Mouse (Mus musculus): ENCODE results near the gene Polr2f. TPM values are rescaled to one million over a fixed set of nuclear protein-coding genes. Genes with fewer than 3 reads are reported as not detected.

Polr2f gene
- polyA plus RNA-seq, 1 experiment from 2014 or later, result 256 TPM

GRCm38 (mm10) chr15:79103264-79103663 is 37.5 kb upstream of the Polr2f start:
- H3K27me3 ChIP-seq (replicated peaks; ENCODE audit: control insufficient read depth, insufficient read depth, low read length), result no peaks in the 10 kb centered on the region
- ATAC-seq, result no peak
- H3K9me3 ChIP-seq (ENCODE audit: control insufficient read depth), result no peaks in the 10 kb centered on the region
- no peak overlapping the region for H3K4me3 ChIP-seq (ENCODE audit: low read depth, low read length)
- no peaks in the 10 kb centered on the region for H3K36me3 ChIP-seq (ENCODE audit: control insufficient read depth, insufficient read depth)
- no peak overlapping the region for H3K4me2 ChIP-seq (replicated peaks; ENCODE audit: low read depth)
- TF ChIP-seq CTCF (IDR thresholded peaks at IDR 0.05; ENCODE audit: low read depth), result no peak
- 79% methylated on average over 10 of the region's 10 CpGs for WGBS
- H3K27ac ChIP-seq (ENCODE audit: low read depth, low read length), result no peak overlapping the region
- peaks cover 2% of the 10 kb centered on the region for H3K4me1 ChIP-seq (replicated peaks; ENCODE audit: control insufficient read depth, insufficient read depth, low read length)
- H3K9ac ChIP-seq (ENCODE audit: low read depth, low read length), result no peak overlapping the region

DNA sequence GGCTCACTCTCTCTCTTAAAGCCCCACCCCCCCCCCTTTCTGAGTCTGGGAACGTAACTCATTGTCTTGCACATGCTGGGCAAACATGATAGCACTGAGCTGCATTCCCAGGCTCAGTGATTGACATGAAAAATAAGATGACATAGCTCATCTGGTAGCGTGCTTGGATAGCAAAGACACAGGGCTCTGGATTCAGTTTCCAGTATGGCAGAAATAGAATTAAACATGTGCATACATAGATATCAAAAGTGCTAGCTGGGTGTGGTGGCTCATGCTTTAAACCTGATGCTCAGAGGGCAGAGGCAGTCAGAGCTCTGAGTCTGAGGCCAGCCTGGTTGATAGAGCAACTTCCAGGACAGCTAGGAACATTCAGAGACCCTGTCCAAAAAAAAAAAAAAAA is 35.0 kb upstream of the Polr2f start:
- H3K36me3 ChIP-seq (ENCODE audit: control insufficient read depth, insufficient read depth), result no peaks in the 10 kb centered on the region
- ATAC-seq, result no peak
- no peak overlapping the region for H3K4me3 ChIP-seq (ENCODE audit: low read depth, low read length)
- no peaks in the 10 kb centered on the region for H3K27me3 ChIP-seq (replicated peaks; ENCODE audit: control insufficient read depth, insufficient read depth, low read length)
- no peak overlapping the region for H3K27ac ChIP-seq (ENCODE audit: low read depth, low read length)
- H3K9ac ChIP-seq (ENCODE audit: low read depth, low read length), result no peak overlapping the region
- H3K4me2 ChIP-seq (replicated peaks; ENCODE audit: low read depth), result no peak overlapping the region
- 54% methylated on average over 2 of the region's 2 CpGs for WGBS
- H3K9me3 ChIP-seq (ENCODE audit: control insufficient read depth), result no peaks in the 10 kb centered on the region
- no peak for TF ChIP-seq CTCF (IDR thresholded peaks at IDR 0.05; ENCODE audit: low read depth)
- H3K4me1 ChIP-seq (replicated peaks; ENCODE audit: control insufficient read depth, insufficient read depth, low read length), result peaks cover 14% of the 10 kb centered on the region; the same call in 1 of the 2 replicates

DNA sequence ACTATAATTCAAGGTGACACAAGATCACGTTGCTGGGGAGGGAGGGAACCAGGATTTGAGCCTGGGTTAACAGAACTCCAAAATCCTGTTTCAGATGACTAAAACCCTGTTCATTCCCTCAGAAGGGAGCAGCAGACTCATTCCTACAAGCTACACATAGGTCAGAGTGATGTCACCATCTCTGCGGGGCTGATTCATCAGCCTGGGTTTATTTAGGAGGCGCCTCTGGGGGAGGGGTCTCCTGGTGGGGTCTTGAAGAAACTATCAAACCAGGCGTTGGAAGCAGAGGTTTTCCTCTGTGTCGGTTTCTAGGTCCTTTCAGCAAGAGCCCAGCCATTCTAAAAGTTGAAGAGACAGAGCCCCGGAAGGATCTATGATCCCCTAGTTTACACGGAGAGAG is 32.8 kb upstream of the Polr2f start:
- peak overlapping the region; percentile 75; the same call in 1 of the 2 replicates for H3K4me3 ChIP-seq (ENCODE audit: low read depth, low read length)
- peak overlapping the region; percentile 84; the same call in 1 of the 2 replicates for H3K27ac ChIP-seq (ENCODE audit: low read depth, low read length)
- 27% methylated on average over 7 of the region's 7 CpGs for WGBS
- no peak for ATAC-seq
- TF ChIP-seq CTCF (IDR thresholded peaks at IDR 0.05; ENCODE audit: low read depth), result no peak
- H3K27me3 ChIP-seq (replicated peaks; ENCODE audit: control insufficient read depth, insufficient read depth, low read length), result no peaks in the 10 kb centered on the region
- no peak overlapping the region for H3K9ac ChIP-seq (ENCODE audit: low read depth, low read length)
- peak overlapping the region; percentile 96 for H3K4me2 ChIP-seq (replicated peaks; ENCODE audit: low read depth)
- peaks cover 4% of the 10 kb centered on the region; the same call in 1 of the 2 replicates for H3K36me3 ChIP-seq (ENCODE audit: control insufficient read depth, insufficient read depth)
- H3K9me3 ChIP-seq (ENCODE audit: control insufficient read depth), result no peaks in the 10 kb centered on the region
- peaks cover 14% of the 10 kb centered on the region; the same call in 1 of the 2 replicates for H3K4me1 ChIP-seq (replicated peaks; ENCODE audit: control insufficient read depth, insufficient read depth, low read length)

- TF ChIP-seq CTCF (IDR thresholded peaks at IDR 0.05; ENCODE audit: low read depth), result 0 out of 2 replicates have a peak, but pooled peaks have one; percentile 5
- H3K9ac ChIP-seq (ENCODE audit: low read depth, low read length), result peak within 1 kb of the TSS; percentile 89
- H3K4me2 ChIP-seq (replicated peaks; ENCODE audit: low read depth), result peak within 1 kb of the TSS; percentile 96
- H3K36me3 ChIP-seq (ENCODE audit: control insufficient read depth, insufficient read depth), result peaks cover 4% of the 10 kb centered on the region; the same call in 1 of the 2 replicates
- H3K4me3 ChIP-seq (ENCODE audit: low read depth, low read length), result peak within 1 kb of the TSS; percentile 75
- WGBS, result under 1% methylated on average over 67 of the region's 85 CpGs
- H3K4me1 ChIP-seq (replicated peaks; ENCODE audit: control insufficient read depth, insufficient read depth, low read length), result peaks cover 14% of the 10 kb centered on the region; the same call in 1 of the 2 replicates
- no peaks in the 10 kb centered on the region for H3K27me3 ChIP-seq (replicated peaks; ENCODE audit: control insufficient read depth, insufficient read depth, low read length)
- no peaks in the 10 kb centered on the region for H3K9me3 ChIP-seq (ENCODE audit: control insufficient read depth)
- peak within 1 kb of the TSS; percentile 84 for H3K27ac ChIP-seq (ENCODE audit: low read depth, low read length)
- ATAC-seq, result peak; percentile 76
Observed at GRCm38 (mm10) chr15:79108421-79109320, 32.1 kb upstream of the Polr2f start, which contains the start of gene Micall1. Gene Micall1, plus strand, starts transcription at chr15:79108898.

DNA sequence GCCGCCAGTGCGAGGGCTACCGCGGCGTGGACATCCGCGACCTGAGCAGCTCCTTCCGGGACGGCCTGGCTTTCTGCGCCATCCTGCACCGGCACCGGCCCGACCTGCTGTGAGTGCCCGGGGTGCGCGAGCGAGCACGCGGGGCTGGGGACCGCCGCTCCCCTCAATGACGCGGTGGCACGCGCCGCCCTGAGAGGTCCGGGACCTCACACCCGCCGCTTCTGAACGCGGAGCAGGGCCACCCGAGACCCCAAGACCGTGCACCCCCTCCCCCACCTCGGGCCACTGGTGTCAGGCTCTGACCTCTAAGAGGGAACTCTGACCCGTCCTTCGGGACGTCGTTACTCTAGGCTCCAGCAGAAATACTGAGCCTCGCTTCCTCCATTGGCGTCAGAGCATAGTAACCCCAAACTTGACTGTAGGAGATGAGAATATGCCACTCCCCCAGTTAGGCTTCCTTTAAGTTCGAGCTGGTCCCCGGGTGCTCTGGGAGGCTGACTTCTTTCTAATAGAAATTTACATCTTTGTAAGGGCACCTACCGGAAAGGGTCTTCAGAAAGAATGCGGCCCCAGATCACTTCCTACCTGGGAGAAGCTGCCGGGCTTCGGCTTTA is 31.4 kb upstream of the Polr2f start:
- TF ChIP-seq CTCF (IDR thresholded peaks at IDR 0.05; ENCODE audit: low read depth), result no peak
- Histone ChIP-seq H3K4me1 (replicated peaks; ENCODE audit: control insufficient read depth, insufficient read depth, low read length) (peaks cover 14% of the 10 kb centered on the region; the same call in 1 of the 2 replicates), H3K4me2 (replicated peaks; ENCODE audit: low read depth) (peak overlapping the region; percentile 96), H3K36me3 (ENCODE audit: control insufficient read depth, insufficient read depth) (peaks cover 11% of the 10 kb centered on the region), H3K27ac (ENCODE audit: low read depth, low read length) (peak overlapping the region; percentile 84), H3K9me3 (ENCODE audit: control insufficient read depth) (no peaks in the 10 kb centered on the region), H3K9ac (ENCODE audit: low read depth, low read length) (peak overlapping the region; percentile 89), H3K4me3 (ENCODE audit: low read depth, low read length) (peak overlapping the region; percentile 75), H3K27me3 (replicated peaks; ENCODE audit: control insufficient read depth, insufficient read depth, low read length) (no peaks in the 10 kb centered on the region)
- ATAC-seq, result peak; percentile 51
- under 1% methylated on average over 46 of the region's 46 CpGs for WGBS

DNA sequence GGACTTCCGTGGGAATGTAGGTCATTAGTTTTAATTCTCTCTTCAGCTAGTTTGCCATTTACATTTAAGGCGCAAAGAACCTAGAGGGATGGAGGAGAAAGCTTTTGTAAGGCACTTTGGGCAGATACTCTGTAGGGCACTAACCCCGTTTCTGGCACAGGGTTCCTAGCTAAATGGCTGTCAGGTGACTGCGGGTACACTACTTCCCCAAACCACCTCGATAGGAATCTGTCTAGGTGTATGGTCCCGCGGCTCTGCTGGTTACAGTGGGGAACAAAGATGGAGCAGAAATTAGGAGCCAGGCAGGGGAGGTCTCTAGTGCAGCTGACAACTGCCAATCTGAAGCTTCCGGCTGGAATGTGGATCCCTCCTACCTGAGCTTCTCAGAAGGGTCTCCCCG is 30.8 kb upstream of the Polr2f start:
- H3K27ac ChIP-seq (ENCODE audit: low read depth, low read length), result no peak overlapping the region
- ATAC-seq, result no peak
- WGBS, result 26% methylated on average over 9 of the region's 9 CpGs

More for the DNA sequence above, 30.8 kb upstream of the Polr2f start:
- peak overlapping the region; percentile 89; the same call in 1 of the 2 replicates for H3K9ac ChIP-seq (ENCODE audit: low read depth, low read length)
- H3K36me3 ChIP-seq (ENCODE audit: control insufficient read depth, insufficient read depth), result peaks cover 17% of the 10 kb centered on the region
- TF ChIP-seq CTCF (IDR thresholded peaks at IDR 0.05; ENCODE audit: low read depth), result no peak
- no peaks in the 10 kb centered on the region for H3K9me3 ChIP-seq (ENCODE audit: control insufficient read depth)
- peak overlapping the region; percentile 75 for H3K4me3 ChIP-seq (ENCODE audit: low read depth, low read length)
- no peaks in the 10 kb centered on the region for H3K27me3 ChIP-seq (replicated peaks; ENCODE audit: control insufficient read depth, insufficient read depth, low read length)
- peak overlapping the region; percentile 96 for H3K4me2 ChIP-seq (replicated peaks; ENCODE audit: low read depth)
- H3K4me1 ChIP-seq (replicated peaks; ENCODE audit: control insufficient read depth, insufficient read depth, low read length), result peaks cover 14% of the 10 kb centered on the region; the same call in 1 of the 2 replicates

Data from intestine, postnatal 0 days (tissue).